In genomic region chr6:54120889-54121288, GRCm38 (mm10) we compare ENCODE assay signal across 11 mouse cellular contexts.
"Had no signal": no experiment of that assay in that cellular context is flagged by ENCODE, and none has a peak within 500 bp of the region (broad histone marks: within the 10 kb centered on the region; RNA-seq: fewer than 3 reads in every experiment).

No protein-coding gene starts in this region.

- H3K9me3 ChIP-seq: limb, embryonic 13.5 days; midbrain, embryonic 12.5 days; neural tube, embryonic 13.5 days; stomach, embryonic 15.5 days had no signal

- H3K27ac ChIP-seq: limb, embryonic 13.5 days; liver, embryonic 14.5 days; neural tube, embryonic 13.5 days had no signal

- DNase-seq: kidney, postnatal 36 days; layer of hippocampus, adult 9-11 months; layer of hippocampus, postnatal 36 days; lung, adult 18-20 months; retina, postnatal 1 day; right cerebral cortex, postnatal 4 days had no signal

- H3K27me3 ChIP-seq: limb, embryonic 13.5 days; midbrain, embryonic 12.5 days; neural tube, embryonic 13.5 days; stomach, embryonic 15.5 days had no signal

- H3K4me2 ChIP-seq: limb, embryonic 13.5 days; neural tube, embryonic 13.5 days; stomach, embryonic 15.5 days had no signal

- H3K36me3 ChIP-seq: limb, embryonic 13.5 days; midbrain, embryonic 12.5 days; neural tube, embryonic 13.5 days; stomach, embryonic 15.5 days had no signal

- H3K9ac ChIP-seq: limb, embryonic 13.5 days; liver, embryonic 14.5 days; midbrain, embryonic 12.5 days; neural tube, embryonic 13.5 days; stomach, embryonic 15.5 days had no signal

- H3K4me3 ChIP-seq: limb, embryonic 13.5 days; midbrain, embryonic 12.5 days; neural tube, embryonic 13.5 days; stomach, embryonic 15.5 days had no signal
